Mouse (Mus musculus) G1E (cell line): ENCODE results near the gene Tut4. TPM values are rescaled to one million over a fixed set of nuclear protein-coding genes. Genes with fewer than 3 reads are reported as not detected.

Experiments used
- ATAC-seq: 2 replicates; pipeline ENCODE4 v1.8.0; 2016; ENCODE audit warnings: mild to moderate bottlenecking; ENCODE audit not compliant: insufficient number of reproducible peaks, poor library complexity, low FRiP score, severe bottlenecking; ENCODE audit errors: extremely low read depth
- DNase-seq: peaks from one replicate; pipeline ENCODE4 v3.0.0; 2012; ENCODE audit warnings: low spot score
- H3K27me3 ChIP-seq: 2 replicates; pipeline ENCODE4 v1.6.1; 2012; ENCODE audit warnings: mild to moderate bottlenecking, low read length, inconsistent platforms; ENCODE audit not compliant: insufficient read depth
- H3K36me3 ChIP-seq: replicated peaks from 2 replicates; pipeline ENCODE3; 2012; ENCODE audit warnings: mild to moderate bottlenecking, inconsistent platforms
- H3K4me1 ChIP-seq: 2 replicates; pipeline ENCODE4 v1.6.1; 2012; ENCODE audit warnings: low read depth, low read length, inconsistent platforms, mixed read lengths; ENCODE audit not compliant: insufficient read depth
- H3K4me3 ChIP-seq: 2 replicates; pipeline ENCODE4 v1.5.1; 2012; ENCODE audit warnings: low read depth, mild to moderate bottlenecking, inconsistent platforms, low read length, moderate library complexity, mixed read lengths
- H3K9me3 ChIP-seq: replicated peaks from 2 replicates; pipeline ENCODE4 v1.6.1; 2012; ENCODE audit warnings: inconsistent platforms
- CTCF ChIP-seq: IDR thresholded peaks from 2 replicates; pipeline ENCODE4 v1.5.1; 2012; ENCODE audit warnings: low read depth, low read length, inconsistent platforms, mixed read lengths
- GATA1 ChIP-seq: IDR thresholded peaks from 2 replicates; pipeline ENCODE4 v1.6.1; 2012; ENCODE audit warnings: borderline replicate concordance, low read length, inconsistent platforms, mixed read lengths
- GATA2 ChIP-seq: IDR thresholded peaks from 2 replicates; pipeline ENCODE4 v1.6.1; 2012; ENCODE audit warnings: low read depth, low read length, inconsistent platforms, borderline replicate concordance
- POLR2AphosphoS5 ChIP-seq: IDR thresholded peaks from 2 replicates; pipeline ENCODE4 v1.6.1; 2012; ENCODE audit warnings: low read depth, low read length, inconsistent platforms; ENCODE audit not compliant: insufficient replicate concordance
- TAL1 ChIP-seq: conservative IDR thresholded peaks from 2 replicates; pipeline ENCODE4 v1.6.1; 2012; ENCODE audit warnings: low read depth, low read length, inconsistent platforms, mixed read lengths
- polyA plus RNA-seq: library from polyadenylated mRNA; stranded (reverse); fragments of >175 nt; gene quantifications from 2 replicates; pipeline ENCODE4 v1.2.3, GENCODE M21; 2012
- total RNA-seq, 2 experiments: library from RNA; stranded (forward) in 1 of 2; stranded (reverse) in 1 of 2; fragments of 200-1000 nt in 1 of 2; fragments of >200 nt in 1 of 2; fragmentation: Nextera tagmentation in 1 of 2; gene quantifications; 2 replicates each; pipeline ENCODE4 v1.2.3; 2014 to 2017

Gene Tut4
- total and polyA plus RNA-seq, 3 experiments, result 41.8 to 305 (median 49.0) TPM

- ATAC-seq, result no peak
- TF ChIP-seq GATA1, result no peak
- TF ChIP-seq CTCF, result no peak
- no peak for TF ChIP-seq POLR2AphosphoS5
- no peak for TF ChIP-seq TAL1
- TF ChIP-seq GATA2, result no peak
- DNase-seq, result no peak
- Histone ChIP-seq H3K9me3 (no peaks in the 10 kb centered on the region), H3K36me3 (peaks cover 32% of the 10 kb centered on the region), H3K27me3 (no peaks in the 10 kb centered on the region), H3K4me3 (peak overlapping the region; percentile 96), H3K4me1 (peaks cover 22% of the 10 kb centered on the region)
Measured at GRCm38 (mm10) chr4:108579743-108580411, 120.7 kb downstream of the Tut4 start.

- Histone ChIP-seq H3K36me3 (peaks cover 92% of the 10 kb centered on the region), H3K9me3 (no peaks in the 10 kb centered on the region), H3K4me1 (peaks cover 16% of the 10 kb centered on the region), H3K27me3 (no peaks in the 10 kb centered on the region), H3K4me3 (no peak overlapping the region)
- ATAC-seq, result no peak
- DNase-seq, result no peak
- TF ChIP-seq TAL1, result no peak
- no peak for TF ChIP-seq POLR2AphosphoS5
- no peak for TF ChIP-seq CTCF
- TF ChIP-seq GATA2, result no peak
- TF ChIP-seq GATA1, result no peak
Measured at GRCm38 (mm10) chr4:108593376-108593775, 134.2 kb downstream of the Tut4 start.

DNA sequence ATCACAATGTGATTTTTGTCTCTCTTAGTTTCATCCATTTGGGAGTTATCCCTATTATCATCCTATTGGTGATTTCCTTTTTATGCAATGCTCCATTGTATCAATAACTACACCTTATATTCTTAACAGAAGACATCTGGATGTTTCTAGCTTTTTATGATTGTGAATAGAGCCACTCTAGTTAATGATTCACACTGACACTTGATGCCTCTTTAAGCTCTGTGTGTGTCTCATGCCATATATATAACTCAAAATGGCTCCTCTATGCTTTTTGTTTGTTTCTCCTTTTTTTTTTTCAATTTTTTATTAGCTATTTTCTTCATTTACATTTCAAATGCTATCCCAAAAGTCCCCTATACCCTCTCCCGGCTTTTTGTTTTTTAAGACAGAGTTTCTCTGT lies 136.6 kb downstream of the Tut4 start:
- no peak overlapping the region for H3K4me3 ChIP-seq

DNA sequence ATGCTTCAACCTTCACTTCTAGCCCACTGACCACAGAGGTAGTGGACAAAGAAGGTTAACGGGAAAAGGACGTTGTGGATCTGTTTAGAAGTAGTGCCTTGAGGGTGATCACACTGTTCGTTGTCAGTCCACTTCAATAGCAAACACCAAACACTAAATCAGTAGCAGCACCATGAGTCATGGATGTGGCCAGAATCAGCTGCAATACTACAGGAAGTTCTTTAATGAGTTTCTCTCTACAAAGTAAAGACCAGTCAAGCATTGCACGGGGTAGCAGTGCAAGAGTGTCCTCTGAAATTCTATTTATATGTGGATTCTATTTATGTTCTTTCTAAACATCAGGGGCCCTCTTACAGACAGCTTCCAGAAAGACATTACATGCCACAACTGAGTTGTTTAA lies 139.1 kb downstream of the Tut4 start:
- Histone ChIP-seq H3K36me3 (peaks cover 83% of the 10 kb centered on the region), H3K27me3 (no peaks in the 10 kb centered on the region), H3K4me3 (no peak overlapping the region), H3K4me1 (no peaks in the 10 kb centered on the region), H3K9me3 (no peaks in the 10 kb centered on the region)
- ATAC-seq (no peak), DNase-seq (no peak)
- TF ChIP-seq CTCF (no peak), GATA1 (no peak), POLR2AphosphoS5 (no peak), GATA2 (no peak), TAL1 (no peak)

More for the DNA sequence above, 136.6 kb downstream of the Tut4 start:
- TF ChIP-seq CTCF, result no peak
- TF ChIP-seq GATA2, result no peak
- no peak for TF ChIP-seq POLR2AphosphoS5
- TF ChIP-seq GATA1, result no peak
- TF ChIP-seq TAL1, result no peak
- Histone ChIP-seq H3K9me3 (no peaks in the 10 kb centered on the region), H3K36me3 (peaks cover 91% of the 10 kb centered on the region), H3K4me1 (no peaks in the 10 kb centered on the region), H3K27me3 (no peaks in the 10 kb centered on the region)
- ATAC-seq (no peak), DNase-seq (no peak)

DNA sequence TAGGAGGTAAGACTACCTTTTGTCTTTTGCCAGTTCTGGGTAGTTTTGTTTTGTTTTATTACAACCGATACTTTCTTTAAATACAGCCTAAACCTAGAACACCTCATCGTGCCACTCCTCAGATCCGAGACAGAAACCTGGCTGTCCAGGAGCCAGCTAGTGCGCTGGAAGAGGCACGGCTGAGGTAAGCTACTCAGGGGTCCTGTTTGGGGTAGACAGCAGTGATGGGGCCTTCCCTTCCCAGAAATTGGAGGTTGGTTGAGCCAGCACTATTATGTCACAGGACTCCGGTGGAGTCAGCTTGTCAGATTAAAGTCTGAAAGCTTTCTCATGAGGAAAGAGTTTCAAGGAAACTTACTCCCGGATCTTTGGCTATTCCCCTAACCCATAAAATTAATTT lies 142.6 kb downstream of the Tut4 start:
- H3K4me3 ChIP-seq, result no peak overlapping the region
- H3K27me3 ChIP-seq, result no peaks in the 10 kb centered on the region
- H3K4me1 ChIP-seq, result no peaks in the 10 kb centered on the region
- DNase-seq (no peak), ATAC-seq (no peak)
- H3K36me3 ChIP-seq, result peaks cover 84% of the 10 kb centered on the region
- TF ChIP-seq GATA2 (no peak), CTCF (no peak), TAL1 (no peak)
- no peaks in the 10 kb centered on the region for H3K9me3 ChIP-seq

GRCm38 (mm10) chr4:108608651-108609050 lies 149.4 kb downstream of the Tut4 start:
- Histone ChIP-seq H3K4me1 (no peaks in the 10 kb centered on the region), H3K4me3 (no peak overlapping the region), H3K9me3 (no peaks in the 10 kb centered on the region), H3K36me3 (peaks cover 89% of the 10 kb centered on the region), H3K27me3 (no peaks in the 10 kb centered on the region)
- no peak for ATAC-seq
- DNase-seq, result no peak
- TF ChIP-seq GATA1 (no peak), POLR2AphosphoS5 (no peak), CTCF (no peak), TAL1 (no peak), GATA2 (no peak)

Other genes starting within 250 kb of the Tut4 start
- not detected in 2 replicates for gene Zyg11a, start 241.4 kb upstream of the Tut4 start, total RNA-seq (2014; fragmentation: Nextera tagmentation)
- gene Zyg11a, start 241.4 kb upstream of the Tut4 start, total RNA-seq (2017), result not detected in 2 replicates
- gene Zyg11a, start 241.4 kb upstream of the Tut4 start, polyA plus RNA-seq, result not detected in 2 replicates
- gene Zyg11b, start 158.3 kb upstream of the Tut4 start, total RNA-seq (2014; fragmentation: Nextera tagmentation), result 18.2 and 20.5 TPM in 2 replicates
- gene Zyg11b, start 158.3 kb upstream of the Tut4 start, total RNA-seq (2017), result 20.6 and 21.8 TPM in 2 replicates
- 1.7 and 1.9 TPM in 2 replicates for gene Zyg11b, start 158.3 kb upstream of the Tut4 start, polyA plus RNA-seq
- gene Coa7, start 131.3 kb upstream of the Tut4 start, total RNA-seq (2014; fragmentation: Nextera tagmentation), result 4.2 and 6.8 TPM in 2 replicates
- gene Coa7, start 131.3 kb upstream of the Tut4 start, total RNA-seq (2017), result 6.3 and 11.1 TPM in 2 replicates
- gene Coa7, start 131.3 kb upstream of the Tut4 start, polyA plus RNA-seq, result 1.4 and 4.2 TPM in 2 replicates
- gene Shisal2a, start 76.1 kb upstream of the Tut4 start, total RNA-seq (2014; fragmentation: Nextera tagmentation), result not detected in 2 replicates
- gene Shisal2a, start 76.1 kb upstream of the Tut4 start, total RNA-seq (2017), result not detected in 2 replicates
- gene Shisal2a, start 76.1 kb upstream of the Tut4 start, polyA plus RNA-seq, result not detected in 2 replicates
- gene Gpx7, start 52.5 kb upstream of the Tut4 start, total RNA-seq (2014; fragmentation: Nextera tagmentation), result not detected in 2 replicates
- gene Gpx7, start 52.5 kb upstream of the Tut4 start, total RNA-seq (2017), result 0.11 TPM in 1 of 2 replicates, not detected in the other
- gene Gpx7, start 52.5 kb upstream of the Tut4 start, polyA plus RNA-seq, result not detected in 2 replicates
- gene Prpf38a, start 119.9 kb downstream of the Tut4 start, total RNA-seq (2014; fragmentation: Nextera tagmentation), result 49.0 and 61.0 TPM in 2 replicates
- gene Prpf38a, start 119.9 kb downstream of the Tut4 start, total RNA-seq (2017), result 123 and 134 TPM in 2 replicates
- 3.6 and 5.1 TPM in 2 replicates for gene Prpf38a, start 119.9 kb downstream of the Tut4 start, polyA plus RNA-seq
- gene Orc1, start 120.0 kb downstream of the Tut4 start, total RNA-seq (2014; fragmentation: Nextera tagmentation), result 24.0 and 26.7 TPM in 2 replicates
- 21.3 and 22.9 TPM in 2 replicates for gene Orc1, start 120.0 kb downstream of the Tut4 start, total RNA-seq (2017)
- gene Orc1, start 120.0 kb downstream of the Tut4 start, polyA plus RNA-seq, result 24.3 and 24.7 TPM in 2 replicates
- 35.0 and 45.7 TPM in 2 replicates for gene Cc2d1b, start 160.5 kb downstream of the Tut4 start, total RNA-seq (2014; fragmentation: Nextera tagmentation)
- gene Cc2d1b, start 160.5 kb downstream of the Tut4 start, total RNA-seq (2017), result 75.9 and 85.8 TPM in 2 replicates
- 73.5 and 80.8 TPM in 2 replicates for gene Cc2d1b, start 160.5 kb downstream of the Tut4 start, polyA plus RNA-seq